Mouse (Mus musculus): ENCODE data around the gene Rcor1. TPM values are rescaled to one million over a fixed set of nuclear protein-coding genes. Genes with fewer than 3 reads are reported as not detected.

Rcor1 gene
- polyA plus RNA-seq, 1 experiment, result 11.3 TPM

GRCm38 (mm10) chr12:111152579-111152978 lies 113.4 kb downstream of the Rcor1 start:
- H3K27ac ChIP-seq (ENCODE audit: insufficient read depth, low read length), result no peak overlapping the region
- no peaks in the 10 kb centered on the region for H3K4me1 ChIP-seq (ENCODE audit: control insufficient read depth, insufficient read depth, low read length)
- TF ChIP-seq POLR2A (IDR thresholded peaks at IDR 0.05; ENCODE audit: extremely low read depth, insufficient read depth, low read length) (no peak), CTCF (IDR thresholded peaks at IDR 0.05; ENCODE audit: extremely low read depth, insufficient read depth, low read length) (no peak)
- H3K4me3 ChIP-seq (ENCODE audit: insufficient read depth, low read length), result no peak overlapping the region

- H3K4me1 ChIP-seq (ENCODE audit: control insufficient read depth, insufficient read depth, low read length), result no peaks in the 10 kb centered on the region
- H3K4me3 ChIP-seq (ENCODE audit: insufficient read depth, low read length), result no peak overlapping the region
- TF ChIP-seq CTCF (IDR thresholded peaks at IDR 0.05; ENCODE audit: extremely low read depth, insufficient read depth, low read length), result no peak
- no peak for TF ChIP-seq POLR2A (IDR thresholded peaks at IDR 0.05; ENCODE audit: extremely low read depth, insufficient read depth, low read length)
- H3K27ac ChIP-seq (ENCODE audit: insufficient read depth, low read length), result no peak overlapping the region
Observed at GRCm38 (mm10) chr12:111152981-111153710, 114.0 kb downstream of the Rcor1 start.

DNA sequence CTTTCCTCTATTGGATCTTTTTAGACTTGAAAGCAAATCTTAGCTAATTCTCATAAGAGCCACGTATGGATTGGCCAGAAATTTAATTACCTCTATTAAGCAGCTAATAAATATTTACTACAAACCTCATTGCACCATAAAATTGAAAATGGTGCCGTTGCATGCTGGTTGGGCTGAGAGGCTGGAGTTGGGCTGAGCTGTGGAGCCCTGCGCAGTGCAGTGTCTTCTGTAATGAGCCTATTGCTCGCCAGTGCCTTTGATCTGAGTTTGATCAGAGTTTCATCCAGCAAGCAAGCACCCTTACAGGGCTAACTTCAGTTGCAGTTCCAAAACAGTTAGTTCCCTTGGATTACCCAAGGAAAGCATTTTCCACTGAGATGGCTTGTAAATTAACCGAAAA lies 114.8 kb downstream of the Rcor1 start:
- TF ChIP-seq CTCF (IDR thresholded peaks at IDR 0.05; ENCODE audit: extremely low read depth, insufficient read depth, low read length) (no peak), POLR2A (IDR thresholded peaks at IDR 0.05; ENCODE audit: extremely low read depth, insufficient read depth, low read length) (no peak)

DNA sequence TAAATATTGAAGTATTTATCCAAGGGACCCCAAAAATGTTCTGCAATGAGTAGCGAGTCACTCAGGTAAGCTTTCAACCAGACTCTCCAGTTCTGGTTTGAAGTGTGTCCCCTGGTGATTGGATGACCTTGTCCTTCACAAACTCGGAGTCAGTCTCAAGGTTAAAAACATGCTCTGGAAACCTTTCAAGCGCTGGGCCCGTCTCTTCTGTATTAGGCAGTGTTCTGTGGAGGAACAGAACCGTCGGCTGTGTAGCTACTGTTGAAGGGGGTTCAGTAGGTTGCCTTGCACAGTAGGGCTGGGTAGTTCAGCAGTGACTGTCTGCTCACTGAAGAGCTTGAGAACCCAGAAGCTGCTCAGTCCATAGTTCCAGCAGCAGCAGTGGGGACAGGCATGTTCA lies 115.5 kb downstream of the Rcor1 start:
- no peak overlapping the region for H3K4me3 ChIP-seq (ENCODE audit: insufficient read depth, low read length)
- H3K4me1 ChIP-seq (ENCODE audit: control insufficient read depth, insufficient read depth, low read length), result no peaks in the 10 kb centered on the region
- no peak overlapping the region for H3K27ac ChIP-seq (ENCODE audit: insufficient read depth, low read length)
- TF ChIP-seq POLR2A (IDR thresholded peaks at IDR 0.05; ENCODE audit: extremely low read depth, insufficient read depth, low read length) (no peak), CTCF (IDR thresholded peaks at IDR 0.05; ENCODE audit: extremely low read depth, insufficient read depth, low read length) (no peak)

More for the DNA sequence above, 114.8 kb downstream of the Rcor1 start:
- no peaks in the 10 kb centered on the region for H3K4me1 ChIP-seq (ENCODE audit: control insufficient read depth, insufficient read depth, low read length)
- no peak overlapping the region for H3K27ac ChIP-seq (ENCODE audit: insufficient read depth, low read length)
- H3K4me3 ChIP-seq (ENCODE audit: insufficient read depth, low read length), result no peak overlapping the region

- 0 out of 2 replicates have a peak, but pooled peaks cover 2% of the 10 kb centered on the region for H3K4me1 ChIP-seq (ENCODE audit: control insufficient read depth, insufficient read depth, low read length)
- TF ChIP-seq CTCF (IDR thresholded peaks at IDR 0.05; ENCODE audit: extremely low read depth, insufficient read depth, low read length) (no peak), POLR2A (IDR thresholded peaks at IDR 0.05; ENCODE audit: extremely low read depth, insufficient read depth, low read length) (no peak)
- H3K27ac ChIP-seq (ENCODE audit: insufficient read depth, low read length), result no peak overlapping the region
- H3K4me3 ChIP-seq (ENCODE audit: insufficient read depth, low read length), result no peak overlapping the region
Observed at GRCm38 (mm10) chr12:111155756-111156155, 116.6 kb downstream of the Rcor1 start.

GRCm38 (mm10) chr12:111159659-111160428 lies 120.7 kb downstream of the Rcor1 start:
- no peak overlapping the region for H3K27ac ChIP-seq (ENCODE audit: insufficient read depth, low read length)

DNA sequence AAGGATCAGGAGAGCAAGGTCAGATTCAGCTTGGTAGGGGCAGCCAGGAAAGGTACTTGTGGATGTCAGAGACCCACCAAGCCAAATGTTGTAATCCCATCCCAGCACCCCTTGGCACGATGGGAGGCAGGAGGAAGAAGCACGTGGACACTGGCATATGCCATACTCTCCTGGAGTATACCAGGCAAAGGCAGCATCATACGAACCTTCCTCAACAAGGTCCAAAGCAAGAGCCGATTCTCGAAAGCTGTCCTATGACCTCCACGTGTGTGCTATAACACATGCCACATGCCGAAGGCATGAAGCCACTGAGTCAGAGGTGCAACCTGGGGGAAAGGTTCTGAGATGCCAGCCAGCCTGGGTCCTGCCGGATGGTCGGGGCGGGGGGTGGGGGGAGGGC lies 121.7 kb downstream of the Rcor1 start:
- Histone ChIP-seq H3K27ac (ENCODE audit: insufficient read depth, low read length) (no peak overlapping the region), H3K4me3 (ENCODE audit: insufficient read depth, low read length) (no peak overlapping the region), H3K4me1 (ENCODE audit: control insufficient read depth, insufficient read depth, low read length) (peaks cover 13% of the 10 kb centered on the region)
- no peak for TF ChIP-seq POLR2A (IDR thresholded peaks at IDR 0.05; ENCODE audit: extremely low read depth, insufficient read depth, low read length)
- no peak for TF ChIP-seq CTCF (IDR thresholded peaks at IDR 0.05; ENCODE audit: extremely low read depth, insufficient read depth, low read length)

More at GRCm38 (mm10) chr12:111159659-111160428, 120.7 kb downstream of the Rcor1 start:
- TF ChIP-seq POLR2A (IDR thresholded peaks at IDR 0.05; ENCODE audit: extremely low read depth, insufficient read depth, low read length), result no peak
- H3K4me3 ChIP-seq (ENCODE audit: insufficient read depth, low read length), result no peak overlapping the region
- peaks cover 13% of the 10 kb centered on the region for H3K4me1 ChIP-seq (ENCODE audit: control insufficient read depth, insufficient read depth, low read length)

- Histone ChIP-seq H3K4me3 (ENCODE audit: insufficient read depth, low read length) (peak overlapping the region; percentile 7), H3K4me1 (ENCODE audit: control insufficient read depth, insufficient read depth, low read length) (peaks cover 13% of the 10 kb centered on the region), H3K27ac (ENCODE audit: insufficient read depth, low read length) (peak overlapping the region; percentile 67)
- no peak for TF ChIP-seq POLR2A (IDR thresholded peaks at IDR 0.05; ENCODE audit: extremely low read depth, insufficient read depth, low read length)
Observed at GRCm38 (mm10) chr12:111161943-111162311, 122.8 kb downstream of the Rcor1 start.

DNA sequence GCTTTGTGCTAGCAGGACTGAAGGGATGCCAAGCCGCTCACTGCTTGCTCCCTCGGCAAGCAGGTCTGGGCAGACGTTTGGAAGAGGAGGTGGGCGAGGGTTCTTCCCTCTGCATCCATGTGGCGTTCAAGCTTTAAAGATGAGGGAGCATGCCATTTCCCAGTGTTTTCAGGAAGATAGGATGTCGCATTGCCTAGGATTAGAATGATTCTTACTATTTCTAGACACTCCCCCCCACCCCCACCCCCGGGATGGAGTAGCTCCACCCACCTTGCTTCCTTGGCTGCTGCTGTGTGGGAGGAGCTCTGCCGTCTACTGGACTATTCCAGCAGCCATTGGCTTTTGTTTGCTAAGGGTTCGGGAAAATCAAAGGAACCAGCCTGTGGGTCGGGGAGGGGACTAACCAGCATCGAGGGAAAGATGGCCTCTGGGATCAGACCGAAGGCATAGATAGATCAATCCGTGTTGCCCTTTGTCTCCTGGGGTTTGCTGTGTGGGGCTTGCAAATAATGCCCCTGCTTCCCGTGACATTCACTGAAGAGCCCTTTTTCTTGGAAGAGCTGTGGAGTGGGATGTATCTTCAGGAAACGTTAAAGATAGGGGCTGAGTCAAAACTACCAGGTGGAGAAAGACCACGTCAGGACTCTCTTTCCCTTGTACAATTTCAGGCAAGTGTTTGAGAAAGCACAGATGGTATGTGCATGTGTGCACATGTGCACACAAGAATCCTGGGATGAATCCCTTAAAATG lies 123.3 kb downstream of the Rcor1 start:
- peaks cover 13% of the 10 kb centered on the region for H3K4me1 ChIP-seq (ENCODE audit: control insufficient read depth, insufficient read depth, low read length)
- peak overlapping the region; percentile 67 for H3K27ac ChIP-seq (ENCODE audit: insufficient read depth, low read length)
- TF ChIP-seq POLR2A (IDR thresholded peaks at IDR 0.05; ENCODE audit: extremely low read depth, insufficient read depth, low read length) (0 out of 2 replicates have a peak, but pooled peaks have one; percentile 11), CTCF (IDR thresholded peaks at IDR 0.05; ENCODE audit: extremely low read depth, insufficient read depth, low read length) (no peak)
- peak overlapping the region; percentile 7 for H3K4me3 ChIP-seq (ENCODE audit: insufficient read depth, low read length)

Measured in cortical plate, adult 2 months (tissue).